Mouse (Mus musculus): ENCODE measurements around the gene Col9a3.

Col9a3 gene

DNA sequence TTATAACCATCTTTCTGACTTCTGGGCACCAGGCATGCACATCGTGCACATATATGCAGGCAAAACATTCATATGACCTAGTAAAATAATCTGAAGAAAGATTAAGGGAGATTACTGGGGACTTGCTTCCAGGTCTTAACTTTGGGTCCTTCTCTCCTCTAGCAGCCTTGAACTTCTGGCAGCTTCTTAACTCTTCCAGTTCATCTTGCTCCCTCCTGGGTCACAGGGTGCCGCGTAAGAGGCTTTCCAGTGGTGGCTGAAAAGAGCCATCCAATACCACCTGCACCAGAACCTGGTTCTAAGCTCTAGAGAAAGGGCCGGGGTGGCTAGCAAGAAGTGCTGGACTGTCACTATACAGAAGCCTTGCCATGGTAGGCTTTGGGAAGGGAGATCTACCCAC lies at the start of gene Col9a3:
Col9a3 (plus strand) TSS at position 301 of the 400 bp plus-strand sequence.
- no peak for DNase-seq

DNA sequence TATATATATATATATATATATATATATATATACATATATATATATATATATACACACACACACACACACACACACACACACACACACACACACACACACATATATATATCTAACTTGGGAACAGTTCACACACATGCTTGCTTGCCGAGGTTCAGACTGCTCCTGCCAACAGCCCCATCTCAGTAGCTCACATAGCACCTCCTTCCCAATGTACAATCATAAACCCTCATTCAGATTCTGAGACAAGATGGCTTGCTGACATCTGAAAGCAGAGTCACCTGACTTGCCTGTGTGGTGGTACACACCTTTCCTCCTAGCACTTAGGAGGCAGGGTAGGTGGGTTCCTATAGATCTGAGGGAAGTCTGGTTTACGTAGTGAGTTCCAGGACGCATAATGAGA lies 45.2 kb upstream of the Col9a3 start:
- no peak for DNase-seq

- no peak for DNase-seq
These were observed 42.4 kb upstream of the Col9a3 start for GRCm38 (mm10) chr2:180555219-180555618.

GRCm38 (mm10) chr2:180556470-180556869 lies 41.1 kb upstream of the Col9a3 start:
- DNase-seq: no peak

GRCm38 (mm10) chr2:180560245-180560644 lies 37.3 kb upstream of the Col9a3 start:
- DNase-seq: no peak

DNA sequence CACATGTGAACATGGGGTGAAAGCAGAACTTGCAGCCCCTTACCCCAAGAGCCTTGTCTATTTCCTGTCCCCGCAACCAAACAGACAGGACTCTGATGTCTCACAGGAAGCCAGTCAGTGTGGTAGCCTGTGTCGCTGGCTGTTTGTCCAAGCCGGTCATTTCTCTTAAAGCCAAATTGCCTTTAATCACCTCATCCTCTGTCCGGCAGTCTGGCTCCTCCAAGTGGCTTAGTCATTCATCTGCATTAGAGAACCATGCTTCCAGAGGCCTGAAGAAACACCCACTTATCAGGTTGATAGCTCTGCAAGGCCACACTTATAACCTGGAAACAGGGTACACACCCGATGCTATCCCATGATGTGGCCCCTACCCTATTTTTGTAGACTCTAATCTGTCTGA lies 35.4 kb upstream of the Col9a3 start:
- DNase-seq: no peak

- no peak for DNase-seq
These were observed 34.3 kb upstream of the Col9a3 start for GRCm38 (mm10) chr2:180563296-180563695.

GRCm38 (mm10) chr2:180563841-180564240 lies 33.7 kb upstream of the Col9a3 start:
- DNase-seq: no peak

GRCm38 (mm10) chr2:180566240-180566913 lies 31.2 kb upstream of the Col9a3 start:
- peak; percentile 65 for DNase-seq

GRCm38 (mm10) chr2:180569028-180569643 lies 28.5 kb upstream of the Col9a3 start:
- DNase-seq: peak; percentile 74

DNA sequence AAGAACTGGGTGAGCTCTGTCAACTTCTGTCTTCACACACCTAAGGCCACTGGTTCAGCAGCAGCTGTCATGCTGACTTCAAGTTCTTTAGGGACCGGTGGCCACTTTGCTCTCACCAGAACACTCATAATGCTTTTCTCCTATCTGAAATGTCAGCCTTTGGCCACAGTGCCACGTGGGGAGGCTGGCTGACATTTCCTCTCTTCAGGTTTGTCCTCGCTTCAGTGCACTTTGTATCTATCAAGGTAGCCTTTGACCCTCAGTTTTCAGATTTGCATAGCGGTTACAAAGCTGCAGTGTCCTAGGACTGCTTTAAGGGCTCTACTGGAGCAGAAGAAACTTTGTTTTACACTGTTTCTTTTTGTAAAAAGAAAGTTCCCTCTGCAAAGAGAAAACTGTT lies 21.1 kb upstream of the Col9a3 start:
- DNase-seq: no peak

DNA sequence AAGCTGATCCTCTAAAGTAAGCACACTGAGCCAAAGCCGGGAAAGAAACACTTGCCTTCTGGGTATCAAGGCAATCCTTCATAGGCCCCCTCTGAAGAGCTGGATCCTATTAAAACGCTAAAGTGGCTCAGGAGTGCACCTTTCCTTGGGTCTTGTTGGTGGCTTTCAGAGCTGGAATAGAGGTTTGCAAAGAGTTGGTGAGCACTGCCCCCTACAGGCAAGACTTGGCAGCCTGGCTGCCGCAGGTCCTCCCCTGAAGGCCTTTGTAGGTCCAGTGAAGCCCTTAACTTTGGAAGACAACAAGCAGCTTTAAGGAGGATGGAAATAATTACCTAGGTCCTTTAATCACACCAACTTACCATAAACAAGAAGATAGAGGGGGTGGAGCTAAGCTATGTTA lies 18.9 kb upstream of the Col9a3 start:
- DNase-seq: peak; percentile 74

DNA sequence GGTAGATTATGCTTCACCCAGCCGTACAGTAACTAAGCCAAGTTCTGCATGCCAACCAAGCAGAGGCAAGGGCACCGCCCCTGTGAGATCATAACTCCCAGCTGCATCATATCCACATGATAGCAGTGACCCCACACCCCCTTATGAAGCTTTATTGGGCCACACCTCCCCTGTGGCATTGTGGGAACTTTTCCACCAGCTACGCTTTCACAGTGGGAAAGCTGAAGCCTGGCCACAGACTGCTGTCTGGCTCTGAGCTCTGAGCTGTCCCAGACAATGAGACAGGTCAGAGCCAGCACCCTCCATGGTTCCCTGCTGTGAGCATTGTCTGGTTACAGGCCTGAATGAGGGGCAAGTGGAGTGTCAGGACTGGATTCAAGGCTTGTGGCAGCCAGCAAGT lies 16.6 kb upstream of the Col9a3 start, which contains the start of gene Mrgbp:
Mrgbp (plus strand) TSS at position 303 of the 400 bp plus-strand sequence.
- DNase-seq: no peak

DNA sequence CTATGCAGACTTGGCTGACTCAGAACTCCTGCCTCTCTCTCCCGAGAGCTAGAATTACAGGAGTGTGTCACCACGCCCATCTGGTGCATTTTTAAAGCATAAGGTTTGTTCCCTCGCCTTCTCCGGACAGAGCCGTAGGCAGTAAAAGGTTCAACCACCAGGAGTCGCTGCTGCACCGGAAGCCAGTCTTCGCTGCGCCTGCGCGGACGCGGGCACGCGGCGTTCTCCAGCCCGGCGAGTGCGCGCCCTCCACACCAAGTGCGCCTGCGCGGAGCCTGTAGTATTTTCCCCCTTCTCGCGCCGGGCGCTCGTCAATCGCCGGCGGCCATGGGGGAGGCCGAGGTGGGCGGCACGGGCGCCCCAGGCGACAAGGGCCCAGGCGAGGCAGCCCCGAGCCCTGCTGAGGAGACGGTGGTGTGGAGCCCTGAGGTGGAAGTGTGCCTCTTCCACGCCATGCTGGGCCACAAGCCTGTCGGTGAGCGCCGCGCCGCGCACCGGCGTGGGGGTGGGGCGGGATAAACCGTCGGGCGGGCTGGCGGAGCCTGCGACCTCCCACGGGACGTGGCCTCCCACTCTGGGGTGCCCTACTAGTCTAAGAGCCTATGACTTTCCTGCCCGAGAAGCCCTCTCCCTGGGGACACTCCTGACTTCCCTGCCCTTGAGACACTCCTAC lies 15.0 kb upstream of the Col9a3 start:
- peak; percentile 98 for DNase-seq

- peak; percentile 20 for DNase-seq
These were observed 14.5 kb upstream of the Col9a3 start for GRCm38 (mm10) chr2:180583154-180583507.

- DNase-seq: no peak
These were observed 8.9 kb upstream of the Col9a3 start for GRCm38 (mm10) chr2:180588736-180589122.

DNA sequence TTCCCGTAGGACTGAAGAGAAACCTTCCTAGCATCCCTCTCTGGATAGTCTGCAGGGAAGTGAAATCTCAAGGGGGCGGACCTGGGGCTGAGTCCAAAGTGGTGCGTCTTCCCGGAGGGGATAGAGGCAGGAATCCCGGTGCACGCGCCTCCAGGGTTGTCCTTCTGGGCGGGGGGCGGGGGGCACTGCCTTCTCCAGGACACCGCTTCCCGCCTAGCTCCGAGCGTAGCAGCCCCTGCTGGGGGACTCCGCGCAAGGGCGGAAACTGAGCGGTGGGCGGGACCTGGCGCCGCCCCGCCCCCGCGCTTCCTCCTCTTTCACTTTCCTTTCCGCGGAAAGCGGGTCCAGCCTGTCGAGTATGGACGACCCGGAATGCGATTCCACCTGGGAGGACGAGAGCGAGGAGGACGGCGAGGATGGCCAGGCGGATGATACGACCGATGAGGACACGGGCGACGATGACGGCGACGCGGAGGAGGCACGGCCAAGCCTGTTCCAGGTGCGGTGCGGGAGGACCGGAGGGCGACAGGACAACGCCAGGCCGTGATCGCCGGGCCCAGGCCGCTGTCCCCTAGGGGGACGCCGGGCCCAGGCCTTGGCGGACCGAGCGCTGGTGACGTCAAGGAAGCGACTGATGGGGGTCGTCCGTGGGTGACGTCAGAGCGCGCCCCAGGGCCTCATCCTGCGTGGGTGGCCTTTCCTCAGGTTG lies 8.3 kb upstream of the Col9a3 start, which contains the start of gene Ogfr:
Ogfr (plus strand) TSS at position 123 of the 709 bp plus-strand sequence.
- peak; percentile 90 for DNase-seq

GRCm38 (mm10) chr2:180598157-180598705 lies 641 bp downstream of the Col9a3 start:
- no peak for DNase-seq

DNA sequence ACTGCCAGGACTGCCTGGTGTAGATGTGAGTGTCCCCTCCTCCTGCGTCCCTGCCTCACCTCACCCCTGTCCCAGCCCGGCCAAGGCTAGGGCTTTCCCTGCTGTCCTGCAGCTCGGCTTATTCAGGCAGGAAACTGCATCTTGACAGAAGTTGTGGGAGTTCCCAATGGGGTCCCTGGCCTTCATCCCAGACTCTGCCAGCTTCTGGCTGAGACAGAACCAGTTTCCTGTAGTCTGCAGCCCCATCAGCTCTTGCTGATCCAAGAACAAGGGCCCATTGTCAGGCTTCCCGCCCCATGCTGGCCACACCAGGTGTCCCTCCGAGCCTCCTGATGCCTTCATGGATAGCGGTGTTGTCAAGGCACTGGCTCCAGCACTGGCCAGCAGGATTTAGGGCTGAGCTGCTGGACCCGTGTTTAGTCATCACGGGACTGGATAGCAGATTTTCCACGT lies 3.0 kb downstream of the Col9a3 start:
- DNase-seq: peak; percentile 33

DNA sequence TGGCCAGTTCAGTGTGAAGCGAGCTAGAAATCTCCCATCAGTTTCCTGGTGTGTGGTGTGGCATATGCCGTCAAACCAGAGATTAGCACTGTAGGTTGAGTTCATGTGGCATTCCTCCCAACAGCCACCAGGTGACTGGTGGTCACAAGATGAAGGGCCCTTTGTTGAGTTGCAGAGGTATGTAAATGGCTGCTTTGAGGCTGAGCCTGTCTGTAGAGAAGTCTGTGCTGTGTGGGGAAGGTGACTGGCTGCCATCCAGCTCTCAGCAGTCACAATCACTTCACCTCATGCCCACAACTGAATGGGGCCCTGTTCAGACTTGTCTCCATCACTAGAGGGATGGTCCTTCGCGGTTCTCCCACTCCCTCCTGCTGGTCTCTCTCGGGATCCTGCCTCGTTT lies 7.2 kb downstream of the Col9a3 start:
- no peak for DNase-seq

GRCm38 (mm10) chr2:180610283-180610682 lies 12.7 kb downstream of the Col9a3 start:
- no peak for DNase-seq

DNA sequence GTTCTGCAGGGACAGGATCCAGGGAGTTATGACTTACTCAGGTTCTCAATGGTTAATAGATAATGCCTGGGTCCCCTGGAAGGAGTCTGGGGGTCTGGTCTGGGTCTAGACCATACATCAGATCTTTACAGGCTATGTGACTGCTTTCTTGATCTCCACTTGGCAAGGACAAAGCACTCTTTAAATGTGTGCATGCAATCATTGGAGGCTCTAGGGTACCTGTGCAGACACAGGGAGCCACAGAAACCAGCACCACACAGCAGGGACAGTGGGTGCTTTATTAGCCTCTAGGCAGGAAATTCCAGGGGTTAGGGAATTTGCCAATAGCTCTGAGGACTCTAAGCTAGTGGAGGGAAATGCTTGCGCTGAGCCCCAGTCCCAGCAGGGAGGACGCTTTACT lies 14.3 kb downstream of the Col9a3 start:
- DNase-seq: no peak

Data from kidney, postnatal 14 days (tissue).